Mouse (Mus musculus): ENCODE results near the gene Armc12.

GRCm38 (mm10) chr17:28557772-28558171, 27.2 kb downstream of the Armc12 start:
- TF ChIP-seq CTCF (IDR thresholded peaks at IDR 0.05; ENCODE audit: borderline replicate concordance, control insufficient read depth, extremely low read depth, insufficient read depth, low read length, poor library complexity) (no peak), POLR2A (IDR thresholded peaks at IDR 0.05; ENCODE audit: control insufficient read depth, extremely low read depth, insufficient read depth, low read length, poor library complexity) (no peak)
